Mouse (Mus musculus): Measurements from ENCODE around the gene Lrrc3c.

Lrrc3c gene

DNA sequence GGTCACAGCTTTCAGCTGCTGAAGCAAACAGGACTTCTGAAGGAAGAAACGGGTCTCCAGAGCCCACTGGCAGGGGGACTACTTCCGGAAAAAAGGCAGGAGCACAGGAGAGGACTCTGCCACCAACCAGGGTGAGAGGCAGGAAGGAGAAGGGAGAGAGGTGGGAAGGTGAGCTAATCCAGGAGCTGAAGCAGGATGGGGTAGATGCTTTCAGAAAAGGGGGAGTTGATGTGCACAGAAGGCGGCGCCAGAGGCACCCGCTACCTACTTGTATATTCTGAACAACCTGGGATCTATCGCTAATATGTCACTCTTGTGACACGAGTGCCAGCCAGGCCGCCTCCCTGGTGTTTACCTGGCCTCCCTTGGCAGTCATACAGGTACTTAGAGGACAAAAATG is at the start of gene Lrrc3c:
Lrrc3c (plus strand) TSS at position 301 of the 400 bp plus-strand sequence.
- DNase-seq (ENCODE audit: low spot score) = no peak

DNA sequence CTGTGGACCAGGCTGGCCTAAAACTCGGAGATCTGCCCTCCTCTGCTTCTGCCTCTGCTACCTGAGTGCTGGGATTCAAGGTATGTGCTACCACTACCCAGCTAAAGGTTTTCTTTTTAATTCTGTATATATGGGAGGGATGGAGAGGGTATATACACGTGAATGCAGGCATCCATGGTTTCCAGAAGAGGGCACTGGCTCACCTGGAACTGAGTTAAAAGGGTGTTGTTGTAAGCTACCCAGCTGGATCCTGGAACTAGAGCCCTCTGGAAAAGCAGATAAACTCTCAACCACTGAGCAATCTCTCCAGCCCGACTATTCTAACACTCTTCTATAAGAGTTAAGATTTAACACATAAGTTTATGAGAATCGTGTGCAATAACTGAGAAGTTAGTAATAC is 48.7 kb upstream of the Lrrc3c start:
- no peak for DNase-seq (ENCODE audit: low spot score)

DNA sequence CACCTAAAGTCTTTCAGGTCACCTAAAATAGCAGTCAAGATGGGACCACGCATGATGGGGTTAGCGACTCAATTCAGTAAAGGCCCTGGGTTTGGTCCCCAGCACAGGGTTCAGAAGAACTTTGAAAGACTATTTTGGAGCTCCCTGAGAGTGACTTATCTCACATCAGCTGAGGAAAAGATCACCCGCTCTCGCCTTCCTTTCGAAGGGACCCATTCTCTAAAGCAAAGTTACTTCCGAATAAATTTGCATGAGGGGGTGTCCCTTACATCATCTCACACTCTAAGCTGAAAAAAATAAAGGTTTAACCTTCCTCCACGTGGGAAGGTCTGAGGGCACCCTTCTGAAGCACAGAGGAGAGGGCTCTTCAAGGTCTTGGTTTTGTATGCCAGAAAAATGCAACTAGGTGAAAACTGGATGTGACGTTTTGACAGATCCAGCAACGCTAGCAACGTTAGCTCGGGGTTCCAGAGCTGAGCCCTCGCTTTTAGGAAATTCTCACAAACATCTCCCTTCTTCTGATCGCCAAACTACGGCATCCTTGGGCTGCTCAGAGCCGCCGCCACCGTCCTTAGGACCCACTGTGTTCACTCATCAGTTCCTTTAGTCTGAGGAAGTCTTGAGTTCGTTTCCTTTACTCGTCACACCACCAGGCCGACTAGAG is 47.6 kb upstream of the Lrrc3c start:
- DNase-seq (ENCODE audit: low spot score) = no peak

DNA sequence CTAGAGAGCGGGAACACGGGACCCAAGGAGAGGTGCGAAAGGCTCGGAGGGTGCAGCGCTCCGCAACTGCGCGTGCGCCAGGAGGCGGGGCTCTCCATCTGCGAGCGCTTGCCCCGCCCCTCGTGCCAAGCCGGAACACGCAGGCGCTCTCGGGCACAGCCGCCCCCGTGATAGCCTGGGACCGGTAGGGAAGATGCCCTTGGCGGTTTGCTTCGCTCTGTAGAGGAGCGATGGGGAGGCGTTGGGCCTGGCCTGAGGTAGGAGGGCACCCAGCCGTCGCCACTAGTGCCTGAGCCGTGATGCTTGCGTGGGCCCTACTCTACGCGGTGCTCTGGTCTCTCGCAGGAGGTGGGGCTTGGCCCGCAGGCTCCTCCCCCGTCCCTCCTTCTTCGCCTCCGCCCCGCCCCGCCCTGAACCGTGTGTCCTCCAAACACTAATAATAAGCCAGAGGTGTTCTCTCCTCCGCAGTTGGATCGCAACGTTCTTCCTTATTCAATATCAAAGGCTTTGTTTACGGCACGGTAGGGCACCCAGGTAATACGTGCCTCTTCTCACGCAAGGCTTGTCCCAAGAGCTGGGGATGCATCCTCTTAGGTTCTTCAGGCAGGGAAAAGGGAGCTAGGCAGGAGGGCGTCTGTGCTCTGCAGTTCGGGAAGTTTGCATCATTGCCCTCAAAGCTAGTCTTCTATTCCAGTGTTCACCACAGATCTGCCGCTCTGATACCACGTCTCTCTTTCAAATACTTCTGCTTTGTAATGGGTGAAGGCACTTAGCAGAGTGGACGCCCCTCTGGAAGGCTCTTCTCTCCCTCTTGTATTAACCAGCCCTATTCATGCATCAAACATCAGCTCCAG is 46.9 kb upstream of the Lrrc3c start, which contains the start of gene Zpbp2:
Zpbp2 (plus strand) TSS at position 123 of the 854 bp plus-strand sequence.
- peak; percentile 78 for DNase-seq (ENCODE audit: low spot score)

DNA sequence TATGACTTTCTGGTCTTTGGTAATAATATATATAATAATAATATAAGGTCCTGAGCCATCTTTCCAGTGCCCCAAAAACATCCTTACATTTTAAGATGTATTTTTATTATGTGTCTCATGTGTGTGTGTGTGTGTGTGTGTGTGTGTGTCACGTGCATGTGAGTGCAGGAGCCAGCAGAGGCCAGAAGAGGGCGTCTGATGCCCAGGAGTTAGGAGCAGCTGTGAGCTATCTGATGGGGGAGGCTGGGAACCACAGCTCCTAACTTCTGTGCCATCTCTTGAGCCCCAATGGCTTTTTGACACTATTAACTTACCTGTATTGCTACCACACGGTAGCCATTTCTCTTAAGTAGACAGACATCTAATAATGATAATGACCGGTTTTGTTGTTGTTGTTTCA is 44.1 kb upstream of the Lrrc3c start:
- DNase-seq (ENCODE audit: low spot score) = no peak

DNA sequence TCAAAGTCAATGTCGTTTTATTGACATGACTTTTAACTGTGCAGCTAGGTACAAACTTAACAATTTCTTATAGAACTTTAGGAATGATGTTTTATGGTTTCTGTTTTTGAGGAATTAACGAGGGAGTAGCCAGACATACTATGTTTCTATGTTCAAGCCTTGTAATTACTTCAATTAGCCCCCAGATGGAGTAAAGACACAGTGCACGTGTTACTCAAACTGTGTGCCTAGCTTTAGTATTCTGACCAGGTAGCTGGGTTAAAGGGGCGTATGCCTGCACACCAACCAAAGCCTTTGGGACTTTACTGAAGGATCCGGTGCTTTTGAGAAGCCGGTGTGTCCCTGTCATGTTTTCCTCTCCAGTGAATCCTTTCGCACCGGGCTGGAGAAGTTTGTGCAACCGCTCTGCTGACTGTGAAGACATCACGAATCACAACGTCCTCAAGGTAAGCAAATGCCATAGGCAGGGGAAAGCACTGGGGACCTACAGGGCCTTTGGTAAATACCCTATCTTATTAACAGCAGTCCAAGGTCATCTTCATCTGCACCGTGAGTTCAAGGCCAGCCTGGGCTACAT is 42.9 kb upstream of the Lrrc3c start:
- DNase-seq (ENCODE audit: low spot score) = no peak

DNA sequence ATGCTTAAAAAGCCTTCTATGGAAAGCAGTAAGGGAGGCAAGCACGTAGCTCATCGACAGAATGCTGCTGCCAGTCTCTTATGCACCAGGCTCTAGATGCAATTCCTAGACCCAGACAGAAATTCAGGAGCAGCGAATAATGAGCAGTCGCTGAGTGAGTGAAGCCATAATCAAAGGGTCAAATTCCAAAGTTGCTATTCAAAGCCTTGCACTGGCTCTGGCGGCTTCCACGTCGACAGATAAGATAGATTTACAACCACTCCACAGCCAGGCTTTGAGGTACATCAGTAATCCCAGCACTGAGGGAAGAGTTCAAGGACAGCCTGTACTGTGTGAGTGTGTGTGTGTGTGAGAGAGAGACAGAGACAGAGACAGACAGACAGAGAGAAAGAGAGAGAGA is 37.1 kb upstream of the Lrrc3c start:
- DNase-seq (ENCODE audit: low spot score) = no peak

DNA sequence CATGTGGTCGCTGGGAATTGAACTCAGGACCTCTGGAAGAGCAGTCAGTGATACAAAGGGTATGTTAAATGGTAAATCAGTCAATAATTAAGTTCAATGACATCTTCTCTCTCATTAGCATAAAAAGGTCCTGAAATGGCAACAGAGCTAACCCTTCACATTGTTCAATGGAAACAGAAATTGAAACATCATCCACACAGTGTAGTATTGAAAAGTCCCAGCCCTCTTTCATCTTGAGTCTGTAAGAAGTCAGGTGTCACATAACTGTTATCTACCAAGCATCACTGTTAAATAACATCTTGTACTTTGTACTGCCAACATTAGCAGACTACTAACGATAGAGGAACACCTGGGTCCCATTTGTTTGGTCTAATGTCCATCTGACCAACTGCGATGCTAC is 35.1 kb upstream of the Lrrc3c start:
- no peak for DNase-seq (ENCODE audit: low spot score)

DNA sequence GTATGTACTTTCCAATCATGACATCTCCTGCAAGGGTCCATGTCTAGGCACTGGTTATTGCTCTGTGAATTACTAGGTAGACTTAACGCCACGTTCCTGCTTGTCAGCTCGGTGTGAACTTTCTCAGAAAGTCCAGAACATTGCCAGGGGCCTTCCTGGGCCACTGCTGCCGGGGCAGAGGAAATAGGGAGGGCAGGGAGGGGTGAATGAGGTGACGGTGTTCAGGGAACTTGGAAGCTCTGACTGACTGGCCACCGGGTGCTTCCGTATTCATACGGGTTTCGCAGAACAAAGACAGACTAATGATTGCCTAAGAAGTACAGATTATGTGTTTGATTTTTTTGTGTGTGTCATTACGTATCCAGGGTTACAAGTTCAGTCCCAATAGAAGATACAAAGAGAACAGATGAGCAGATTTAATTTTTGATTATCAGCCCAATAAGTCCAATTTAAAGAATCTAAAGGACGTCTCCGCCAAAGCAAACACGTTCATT is 34.1 kb upstream of the Lrrc3c start:
- no peak for DNase-seq (ENCODE audit: low spot score)

DNA sequence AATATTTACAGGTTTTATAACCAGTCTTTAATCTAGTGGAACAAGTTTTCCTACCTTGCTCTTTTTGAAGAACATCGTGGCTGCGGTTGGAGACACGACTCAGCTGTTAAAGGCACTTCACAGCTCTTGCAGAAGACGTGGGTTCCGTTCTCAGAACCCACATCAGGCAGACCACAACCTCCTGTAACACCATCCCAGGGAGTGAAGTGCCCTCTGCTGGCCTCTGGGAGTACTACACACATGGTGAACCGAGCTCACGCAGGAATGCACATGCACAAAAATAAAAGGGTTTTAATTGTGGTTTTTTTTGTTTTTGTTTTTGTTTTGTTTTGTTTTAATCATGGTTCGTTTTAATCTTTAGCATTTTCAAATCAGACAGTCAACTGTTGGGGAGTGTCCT is 29.8 kb upstream of the Lrrc3c start:
- DNase-seq (ENCODE audit: low spot score) = no peak

DNA sequence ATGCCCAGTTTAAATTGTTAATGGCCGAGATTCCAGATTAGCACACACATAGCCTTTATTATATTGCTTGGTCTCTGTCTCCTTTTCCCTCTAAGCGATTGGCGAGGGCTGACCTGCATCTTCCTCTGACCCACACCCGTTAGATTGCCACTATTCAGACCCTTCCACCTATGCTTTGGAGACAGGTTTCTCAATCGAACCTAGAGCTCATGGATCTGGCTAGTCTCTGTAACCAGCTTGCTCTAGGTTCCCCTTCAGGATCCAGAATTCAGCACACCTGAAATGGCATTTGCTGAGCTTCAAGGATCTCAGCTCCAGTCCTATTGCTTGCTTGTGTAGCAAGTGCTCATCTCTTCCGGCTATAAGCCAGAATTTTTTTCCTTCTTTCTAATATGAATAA is 28.6 kb upstream of the Lrrc3c start:
- DNase-seq (ENCODE audit: low spot score) = no peak

DNA sequence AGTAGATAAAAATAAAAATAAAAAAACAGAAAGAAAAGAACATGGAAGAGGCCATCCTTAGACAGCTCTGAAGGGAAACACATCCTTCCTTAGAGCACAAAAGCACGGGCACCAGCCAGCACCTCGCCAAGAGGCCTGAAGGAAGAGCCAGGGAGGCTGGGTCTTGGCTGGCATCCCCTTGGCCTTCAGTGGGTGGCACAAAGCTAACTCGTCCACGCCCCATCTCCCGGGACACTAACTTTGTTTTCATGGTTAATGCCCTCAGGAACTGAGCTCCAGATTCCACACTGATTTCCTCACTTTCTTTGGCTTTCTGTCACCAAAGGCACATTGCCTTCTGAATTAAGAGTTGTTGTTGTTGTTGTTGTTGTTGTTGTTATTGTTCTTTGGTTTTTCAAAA is 20.3 kb upstream of the Lrrc3c start:
- no peak for DNase-seq (ENCODE audit: low spot score)

DNA sequence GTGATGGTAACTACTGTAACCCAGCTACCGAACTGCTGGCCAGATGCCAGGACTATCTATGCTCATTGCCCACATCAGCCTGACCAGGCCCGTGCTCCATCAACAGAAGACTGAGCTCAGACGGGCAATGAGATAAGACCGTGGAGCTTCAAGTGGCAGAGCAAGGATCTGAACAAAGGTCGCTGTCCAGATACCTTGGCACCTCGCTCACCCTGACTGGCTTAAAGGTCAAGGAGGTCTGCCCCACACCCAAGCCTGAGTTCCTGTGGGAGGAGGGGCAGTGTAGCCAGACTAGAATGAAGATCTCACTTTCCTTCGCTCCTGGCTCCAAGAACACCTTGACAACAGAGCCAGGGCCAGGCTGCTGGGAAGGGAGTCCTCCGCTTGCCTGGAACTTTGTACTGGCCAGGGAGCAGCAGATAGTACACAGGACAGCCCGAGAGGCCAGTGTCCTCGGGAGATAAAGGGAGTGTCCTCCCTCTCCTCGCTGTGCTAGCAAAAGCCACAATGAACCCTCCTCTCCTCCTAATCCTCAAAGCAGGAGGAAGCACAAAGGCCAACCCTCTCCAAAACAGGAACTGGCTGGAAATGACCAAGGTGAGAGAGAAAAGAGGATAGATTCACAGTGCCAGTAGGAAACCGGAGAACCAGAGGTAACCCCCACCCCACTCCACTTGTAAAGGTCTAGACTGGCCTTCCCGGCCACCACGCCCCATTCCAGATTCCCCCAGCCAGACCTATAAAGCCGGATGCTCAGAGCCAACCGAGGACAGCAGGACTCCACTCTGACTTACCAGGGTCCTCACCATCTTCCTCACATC is 17.6 kb upstream of the Lrrc3c start:
- DNase-seq (ENCODE audit: low spot score) = no peak

DNA sequence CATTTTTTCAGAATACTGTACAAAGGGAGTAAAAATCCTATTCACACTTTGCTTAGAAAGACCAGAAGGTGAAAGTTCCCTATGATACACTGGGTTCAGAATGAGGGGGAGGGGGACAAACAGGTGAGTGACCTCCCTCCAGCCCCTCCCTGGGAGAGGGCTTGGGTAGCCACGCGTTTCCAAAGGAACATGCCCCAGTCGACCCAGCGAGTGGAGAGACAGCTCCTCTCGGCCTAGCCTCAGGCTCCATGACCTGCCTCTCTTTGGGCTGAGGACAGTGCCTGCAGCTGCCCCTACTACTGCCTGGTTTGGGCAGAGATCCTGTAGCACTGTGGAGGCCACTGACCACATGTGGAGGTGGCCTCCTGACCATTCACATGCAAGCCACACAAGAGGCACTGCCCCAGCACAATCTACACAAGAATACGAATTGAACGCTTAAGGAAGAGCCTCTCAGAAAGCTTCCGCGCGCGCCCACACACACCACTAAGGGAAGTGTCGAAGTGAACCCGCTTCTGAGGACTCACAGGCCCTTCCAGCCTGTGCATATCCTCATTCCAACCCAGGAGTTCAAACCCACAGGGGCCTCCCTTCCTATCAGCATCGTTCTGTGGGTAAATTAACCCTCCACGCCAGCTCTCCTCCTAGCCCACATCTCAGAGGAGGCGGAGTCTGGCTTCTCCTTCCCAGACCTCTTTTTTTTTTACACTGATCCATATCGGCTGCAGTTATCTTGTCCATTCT is 16.6 kb upstream of the Lrrc3c start:
- DNase-seq (ENCODE audit: low spot score) = no peak

DNA sequence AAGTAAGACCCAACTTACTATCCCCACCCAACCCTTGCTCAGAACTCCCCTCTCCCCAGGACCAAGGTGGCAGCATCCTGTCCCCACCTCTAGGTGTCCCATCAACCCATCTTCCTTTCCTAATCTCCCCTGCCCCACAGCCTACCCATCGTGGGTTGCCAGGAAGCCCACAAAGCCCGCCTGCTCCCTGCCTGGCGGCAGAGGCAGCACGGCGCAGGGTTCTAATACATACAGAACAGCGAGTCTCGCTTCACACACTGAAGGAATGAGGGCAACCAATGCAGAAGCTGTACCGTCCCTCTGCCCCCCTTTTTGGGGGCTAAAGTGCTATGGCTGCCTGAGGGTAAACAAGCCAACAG is 16.1 kb upstream of the Lrrc3c start:
- no peak for DNase-seq (ENCODE audit: low spot score)

DNA sequence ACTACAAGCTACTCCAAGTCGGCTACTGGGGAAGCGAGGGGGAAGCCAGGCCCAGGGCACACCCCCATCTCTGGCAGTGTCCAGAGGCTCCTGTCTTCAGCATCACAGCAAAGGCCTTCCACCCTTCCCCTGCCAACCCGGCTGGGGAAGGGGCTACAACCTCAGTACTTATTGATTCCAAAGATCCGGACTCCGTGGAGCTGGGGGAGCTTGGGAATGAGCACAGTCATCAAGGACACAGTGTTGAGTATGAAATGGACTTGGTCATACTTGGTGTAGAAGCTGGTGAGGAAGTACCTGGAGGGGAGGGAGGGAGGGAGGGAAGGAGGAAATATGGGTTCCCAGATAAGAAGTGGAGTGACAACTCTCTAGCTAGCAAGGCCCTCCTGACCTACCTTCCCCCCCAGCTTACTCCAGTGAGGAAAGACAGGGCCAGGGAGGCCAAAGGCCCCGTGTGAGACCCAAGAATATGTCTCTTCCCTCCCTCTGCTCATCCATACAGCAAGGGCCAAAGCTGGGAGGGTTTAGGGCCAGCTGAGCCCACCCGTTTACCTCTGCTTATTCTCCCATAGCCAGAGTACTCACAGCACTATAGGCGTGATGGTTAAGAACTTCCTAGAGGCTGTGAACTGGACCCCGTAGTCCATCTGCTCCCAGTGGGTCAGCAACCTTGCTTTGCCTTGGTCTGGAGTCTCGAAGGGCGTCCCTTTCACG is 15.4 kb upstream of the Lrrc3c start:
- DNase-seq (ENCODE audit: low spot score) = no peak

DNA sequence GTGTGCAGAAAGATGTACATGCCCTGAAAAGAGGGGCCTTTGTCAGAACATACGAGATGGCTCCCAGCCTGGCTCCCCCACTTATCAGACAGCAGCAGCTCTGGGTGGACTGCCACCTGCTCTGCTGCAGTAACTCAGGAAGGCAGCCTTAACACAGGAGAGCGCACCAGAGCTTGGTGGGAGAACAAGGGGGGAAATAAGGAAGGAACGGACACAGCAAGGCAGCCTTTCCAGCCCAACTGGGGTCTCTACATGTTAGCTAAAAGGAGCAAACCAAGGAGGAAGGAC is 14.9 kb upstream of the Lrrc3c start:
- DNase-seq (ENCODE audit: low spot score) = no peak

DNA sequence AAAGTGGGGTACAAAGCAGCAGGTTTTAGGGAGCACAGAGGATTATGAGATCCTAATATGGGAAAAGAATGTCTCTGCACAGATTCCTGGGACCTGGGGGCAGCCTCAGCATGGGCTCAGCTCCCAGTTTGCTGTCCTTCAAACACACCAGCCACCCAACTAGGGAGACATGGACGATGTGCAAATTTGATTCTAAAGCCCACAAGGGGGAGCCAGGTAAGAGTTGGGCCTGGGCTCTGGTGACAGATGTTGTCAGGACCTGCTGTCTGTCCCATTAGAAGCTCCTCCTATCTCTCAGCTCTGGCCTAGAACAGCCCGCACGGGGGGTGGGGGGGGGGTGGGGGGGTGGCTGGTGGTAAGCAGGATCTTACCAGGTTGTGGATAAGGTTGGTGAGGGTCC is 14.5 kb upstream of the Lrrc3c start:
- DNase-seq (ENCODE audit: low spot score) = no peak

DNA sequence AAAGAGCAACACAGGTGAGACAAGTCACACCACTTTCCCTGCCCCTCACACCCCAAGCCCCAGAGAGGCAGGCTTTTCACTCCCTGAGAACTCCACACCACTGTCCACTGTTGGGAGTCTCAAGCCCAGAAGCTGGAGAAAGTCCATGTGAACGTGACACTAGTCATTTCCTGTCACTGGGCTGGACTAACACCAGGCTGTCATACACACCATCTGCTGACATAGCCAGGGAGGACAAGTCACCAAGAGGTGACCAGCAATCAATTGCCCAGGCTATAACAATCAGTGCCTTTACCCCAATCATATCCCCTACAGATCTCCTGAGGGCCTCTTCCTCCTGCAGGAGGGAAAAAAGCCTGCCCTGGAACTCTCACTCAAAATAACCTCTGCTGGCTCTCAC is 13.9 kb upstream of the Lrrc3c start:
- DNase-seq (ENCODE audit: low spot score) = no peak

DNA sequence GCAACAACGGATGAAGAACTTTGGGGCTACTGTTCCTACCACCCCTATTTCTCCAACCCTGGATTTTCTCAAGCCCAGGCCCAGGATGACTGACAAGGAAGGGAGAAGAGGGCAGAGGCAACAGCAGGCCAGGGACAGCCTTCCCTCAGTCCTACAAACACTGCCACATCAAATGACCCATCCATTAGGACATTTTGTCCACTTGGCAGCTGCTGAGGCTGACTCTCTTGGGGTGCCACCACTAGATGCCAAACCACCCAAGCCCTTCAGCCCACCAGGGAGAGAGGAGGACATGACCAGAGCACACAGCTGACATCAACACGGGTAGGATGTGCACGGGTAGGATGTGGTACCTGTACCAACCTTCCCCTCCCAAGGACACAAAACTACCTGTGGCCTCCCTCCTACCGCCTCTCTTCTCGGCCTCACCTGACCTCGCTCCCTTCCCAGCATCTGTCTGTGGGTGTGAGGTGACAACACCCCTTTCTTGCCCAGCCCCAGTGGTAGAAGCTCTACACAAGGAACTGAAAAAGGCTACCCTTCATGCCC is 13.4 kb upstream of the Lrrc3c start:
- DNase-seq (ENCODE audit: low spot score) = no peak
